Mouse (Mus musculus) left cerebral cortex, adult 18-20 months (tissue): ENCODE data around the gene Atg7. TPM values are rescaled to one million over a fixed set of nuclear protein-coding genes. Genes with fewer than 3 reads are reported as not detected.

Experiments
- DNase-seq, 2 experiments: peaks; one replicate each; pipeline ENCODE4 v3.0.0; 2021 to 2022; ENCODE audit warnings: low spot score in 2 of 2, mixed read lengths in 1 of 2
- total RNA-seq, 2 experiments: library from RNA; stranded (reverse); gene quantifications; 2 replicates each; pipeline ENCODE4 v1.2.3; 2021

The Atg7 gene
- total RNA-seq, 2 experiments from 2014 or later = 24.3 to 28.3 TPM

DNA sequence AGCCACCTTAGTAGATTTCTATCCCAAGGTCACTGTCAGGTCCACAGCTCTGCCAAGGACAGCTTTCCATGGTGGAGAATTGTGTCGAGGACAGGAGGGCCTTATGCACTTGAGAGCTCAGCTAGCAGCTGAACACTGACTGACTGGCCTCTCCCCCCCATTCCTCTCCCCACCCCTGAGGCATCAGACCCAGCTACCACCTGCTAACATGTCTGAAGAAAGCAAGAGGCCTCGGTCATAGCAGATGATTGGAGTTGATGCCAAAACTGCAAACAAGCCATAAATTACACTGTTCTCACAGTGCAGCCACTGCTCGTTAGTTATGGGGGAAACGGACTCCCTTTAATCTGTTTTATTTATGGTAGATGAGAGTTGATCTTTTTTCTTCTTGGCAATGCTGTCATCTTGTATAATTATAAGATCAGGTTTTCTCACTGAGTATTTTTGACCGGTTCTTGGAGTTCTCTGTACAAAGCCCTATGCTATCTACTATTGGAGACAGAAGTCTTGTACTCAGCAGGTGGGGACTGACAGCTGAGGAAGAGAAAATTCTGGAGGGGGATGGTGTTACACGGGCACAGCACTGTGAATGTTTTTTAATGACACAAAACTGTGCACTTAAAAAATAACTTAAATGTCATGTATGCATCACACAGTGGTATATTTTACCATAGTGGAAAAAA lies 171.4 kb downstream of the Atg7 start:
- DNase-seq = no peak

DNA sequence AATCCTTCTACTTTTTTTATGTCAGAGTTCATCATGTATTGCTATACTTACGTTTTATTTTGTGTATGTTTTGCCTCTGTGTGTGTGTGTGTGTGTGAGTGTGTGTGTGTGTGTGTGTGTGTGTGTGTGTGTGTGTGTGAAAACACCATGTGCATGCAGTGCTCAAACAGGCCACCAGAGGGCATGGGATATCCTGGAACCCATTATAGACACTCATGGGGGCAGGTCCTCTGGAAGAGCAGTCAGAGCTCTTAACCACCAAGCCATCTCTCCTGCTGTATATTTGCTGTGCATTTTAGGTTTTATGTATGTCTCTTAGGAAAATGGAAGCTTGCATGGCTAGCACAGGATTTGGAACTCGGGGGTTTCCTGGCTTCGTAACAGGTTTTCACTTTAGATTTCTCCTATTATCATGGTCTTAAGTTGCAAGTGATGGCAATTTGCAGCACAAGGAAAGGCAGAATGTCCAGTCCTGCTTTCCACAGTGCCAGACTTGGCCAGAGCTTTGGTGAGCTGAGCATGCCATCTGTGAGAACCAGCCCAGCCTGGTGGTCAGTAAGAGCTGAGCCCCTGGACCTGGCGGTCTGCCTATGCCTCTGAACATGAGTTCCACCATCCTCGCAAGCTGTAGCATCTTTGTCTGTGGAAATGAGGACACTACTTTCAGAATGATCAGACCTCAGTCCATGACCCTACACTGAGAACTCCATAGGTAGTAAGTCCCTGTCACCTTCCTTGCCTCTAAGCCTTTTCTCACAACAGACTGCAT lies 172.2 kb downstream of the Atg7 start:
- peak in 1 of 2 experiments; percentile 22 for DNase-seq

DNA sequence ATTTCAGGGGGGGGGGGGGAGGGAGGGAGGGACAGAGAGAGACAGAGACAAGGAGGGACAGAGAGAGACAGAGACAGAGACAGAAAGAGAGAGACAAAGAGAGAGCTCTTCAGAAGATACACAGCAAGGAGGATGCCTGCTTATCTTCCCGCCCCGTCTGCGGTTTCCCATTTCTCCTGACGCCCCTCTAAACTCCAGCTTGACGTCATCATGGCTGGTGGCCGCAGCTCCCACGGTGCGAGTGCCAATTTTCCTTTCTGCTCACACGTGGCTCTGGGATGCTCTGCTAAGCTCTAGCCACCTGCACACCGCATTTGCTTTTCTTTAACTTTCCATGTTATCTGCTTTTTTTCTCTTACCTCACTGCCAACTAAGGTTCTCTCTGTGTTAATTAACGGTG lies 175.1 kb downstream of the Atg7 start:
- peak in 1 of 2 experiments; percentile 13 for DNase-seq

DNA sequence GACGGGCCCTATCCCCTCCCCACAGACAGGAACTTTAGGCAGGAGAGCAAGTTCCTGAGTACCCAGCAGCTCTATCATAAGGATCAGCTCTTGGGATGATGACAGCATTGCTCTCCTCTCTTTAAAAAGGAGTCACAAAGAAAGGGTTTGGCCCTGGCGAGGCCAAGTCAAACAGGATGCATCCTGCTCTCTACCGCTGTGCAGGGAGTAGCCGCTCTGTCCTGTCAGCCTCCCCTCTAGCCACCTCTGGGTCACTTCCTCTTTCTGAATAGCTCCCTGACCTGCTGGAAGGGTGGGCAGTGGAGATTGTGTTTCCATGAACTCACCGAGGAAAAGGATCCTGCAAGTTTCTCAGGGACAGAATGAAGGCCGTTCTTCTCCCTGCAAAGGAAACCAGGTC lies 175.6 kb downstream of the Atg7 start:
- no peak for DNase-seq

DNA sequence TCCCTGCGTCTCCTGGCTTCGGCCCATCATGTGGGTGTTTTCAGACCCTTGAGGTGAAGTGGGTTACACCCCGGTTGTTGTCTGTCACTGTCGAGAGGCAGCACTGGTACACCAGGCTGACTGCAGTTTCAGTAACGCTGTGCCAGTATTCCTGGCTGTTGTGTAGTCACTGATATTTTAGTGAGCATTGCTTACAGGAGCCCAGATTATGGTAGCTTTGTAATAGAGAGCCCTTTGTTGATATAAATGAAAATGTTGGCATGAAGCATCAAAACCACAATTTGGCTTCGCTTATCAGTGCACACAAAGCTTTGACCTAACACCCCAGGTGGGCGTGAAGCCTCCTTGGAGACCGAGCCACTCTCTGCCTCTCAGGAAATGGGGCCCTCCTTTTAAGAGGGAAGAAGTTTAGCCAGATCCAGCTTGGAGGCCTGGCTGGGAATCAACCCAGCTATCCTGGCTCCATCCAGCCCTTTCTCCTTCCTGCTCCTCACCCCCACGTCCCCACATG lies 177.1 kb downstream of the Atg7 start:
- DNase-seq = no peak

DNA sequence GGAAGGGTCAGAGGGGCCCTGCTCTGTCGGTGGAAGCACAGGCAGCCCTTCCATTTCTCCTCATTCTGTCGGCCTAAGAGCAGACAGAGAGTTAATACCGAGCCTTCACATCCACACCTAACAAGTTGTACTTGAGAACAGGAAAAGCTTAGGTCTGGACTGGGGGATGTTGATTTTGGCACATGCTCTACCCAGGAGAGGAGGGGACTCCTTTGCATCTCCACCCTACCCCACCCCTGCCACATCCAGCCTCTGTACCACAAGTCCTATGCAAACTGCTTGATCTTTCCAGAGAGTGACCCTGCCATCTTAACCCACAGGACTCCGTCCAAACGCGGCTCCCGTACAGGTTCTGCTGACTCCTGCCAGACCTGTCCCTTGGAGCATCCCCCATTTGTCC lies 178.7 kb downstream of the Atg7 start:
- DNase-seq = no peak

DNA sequence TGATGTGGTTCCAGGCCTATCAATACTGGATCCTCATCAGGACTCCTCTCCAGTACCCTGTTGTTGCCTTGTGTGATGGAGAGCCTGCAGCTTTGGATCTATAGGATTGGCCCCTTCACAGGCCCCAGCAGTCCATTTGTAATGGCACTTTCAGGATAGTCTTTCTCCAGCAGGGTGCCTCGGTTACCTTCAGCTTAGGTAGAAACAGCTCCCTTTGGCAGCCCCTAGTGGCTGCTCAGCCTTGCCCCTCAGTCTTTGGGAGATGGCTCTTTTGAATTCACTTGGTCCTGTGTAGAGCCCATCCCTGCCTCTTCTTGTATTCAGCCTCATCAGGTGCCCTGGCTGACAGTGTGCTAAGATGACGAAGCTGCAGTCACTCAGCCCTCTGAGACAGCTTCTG lies 184.0 kb downstream of the Atg7 start:
- no peak for DNase-seq

DNA sequence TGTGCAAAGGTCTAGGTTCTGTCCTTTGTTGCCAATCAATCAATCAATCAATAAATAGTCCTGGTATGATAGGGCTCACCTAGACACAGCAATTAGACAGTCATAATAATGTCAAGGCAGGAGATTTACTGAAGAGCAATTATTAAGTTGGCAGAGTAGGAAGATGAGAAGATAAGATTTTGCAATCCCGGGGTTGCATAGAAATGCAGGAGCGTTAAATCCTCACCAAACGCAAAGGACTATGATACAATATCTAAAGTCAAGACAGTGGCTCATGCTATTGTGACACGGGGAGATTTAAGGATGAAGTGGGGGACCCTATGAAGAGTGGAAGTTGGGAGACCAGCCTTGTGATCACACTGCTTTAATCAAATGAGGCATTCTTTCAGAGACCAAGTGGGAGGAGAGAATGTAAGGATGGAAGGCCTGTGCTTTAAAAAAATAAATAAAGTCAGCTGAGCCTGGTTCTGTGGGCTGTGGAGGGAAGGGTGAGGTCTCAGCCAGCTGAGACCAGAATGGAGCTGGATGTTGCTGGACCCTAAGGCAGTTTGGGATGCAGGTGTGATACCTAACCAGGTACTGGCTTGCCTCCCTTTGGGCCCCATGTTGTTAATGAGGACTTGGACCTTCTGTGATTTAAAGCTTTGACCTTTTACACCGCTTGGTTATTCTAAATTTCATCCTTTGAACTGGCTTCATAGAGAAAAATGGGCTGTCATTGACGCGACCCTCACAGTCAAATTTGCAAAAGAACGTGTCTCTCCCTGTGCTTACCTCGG lies 187.0 kb downstream of the Atg7 start:
- DNase-seq = no peak

DNA sequence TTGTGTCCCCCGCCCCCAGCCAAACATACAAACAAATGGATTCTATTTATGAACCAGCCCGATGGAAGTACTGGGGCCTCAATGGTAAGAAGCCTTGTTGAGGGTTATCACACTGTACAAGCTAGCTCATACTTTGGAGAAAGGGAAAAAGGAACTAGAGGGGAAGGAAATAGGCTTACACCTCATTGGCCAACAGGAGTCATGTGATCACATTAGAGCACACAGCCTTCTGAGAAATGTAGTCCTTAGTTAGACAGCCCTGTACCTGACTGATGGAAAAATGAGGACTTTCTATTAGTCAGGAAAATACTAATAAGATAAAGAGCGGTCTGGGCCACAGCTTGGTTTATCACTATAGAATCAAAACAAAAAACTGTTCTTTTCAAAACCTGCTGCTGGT lies 188.9 kb downstream of the Atg7 start:
- no peak for DNase-seq

DNA sequence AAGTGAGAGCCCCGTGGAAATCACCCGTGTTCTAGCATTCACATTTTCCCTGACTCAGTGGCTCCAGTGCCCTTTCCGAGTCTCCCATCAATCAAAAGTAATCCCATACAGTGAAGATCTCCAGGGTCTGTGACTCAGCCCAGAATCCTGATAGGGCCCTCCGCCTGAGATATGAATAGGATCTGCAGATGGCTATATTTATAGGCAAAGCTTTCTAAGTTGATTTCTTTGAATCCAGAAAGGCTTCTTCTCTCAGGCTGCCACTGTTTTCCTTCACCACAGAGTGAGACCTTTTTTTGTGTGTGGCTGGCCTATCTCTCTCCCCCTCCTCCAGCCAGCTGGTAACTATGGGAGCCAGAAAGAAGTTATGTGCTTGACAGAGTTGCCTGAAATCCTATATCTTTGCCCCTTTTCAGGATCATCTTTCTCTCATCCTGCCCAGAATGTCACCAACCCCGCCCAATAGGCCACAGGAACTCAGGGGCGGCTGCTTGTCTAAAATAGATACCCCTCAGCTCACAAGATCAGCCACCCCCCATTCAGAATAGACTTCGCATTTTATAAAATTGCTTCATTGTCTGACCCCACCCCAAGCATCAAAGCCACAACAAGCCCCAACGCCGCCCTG lies 190.3 kb downstream of the Atg7 start:
- DNase-seq = no peak

DNA sequence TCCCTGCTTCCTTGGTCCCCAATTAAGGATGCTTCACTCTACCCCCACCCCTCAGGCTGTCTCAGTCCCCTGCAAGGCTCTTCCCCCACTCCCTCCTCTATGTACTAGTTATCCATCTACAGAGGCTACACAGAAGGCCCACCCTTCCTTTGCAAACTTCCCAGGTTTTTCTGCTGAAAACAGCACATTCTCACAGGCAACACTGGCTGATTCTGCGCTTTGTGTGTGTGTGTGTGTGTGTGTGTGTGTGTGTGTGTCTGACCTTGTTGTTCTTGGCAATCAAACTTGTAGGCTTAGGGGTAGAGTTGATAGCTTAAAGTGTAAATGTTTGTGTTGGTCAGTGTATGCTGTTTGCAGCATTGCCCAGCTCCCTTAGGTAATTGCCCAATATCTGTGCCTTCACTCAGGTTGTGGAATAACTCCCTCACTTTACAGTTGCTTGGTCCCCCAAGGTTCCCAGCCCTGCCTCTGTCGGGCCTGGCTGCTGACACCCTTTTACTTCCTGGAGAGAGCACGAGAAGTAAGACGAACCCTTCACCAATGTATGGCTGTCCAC lies 191.0 kb downstream of the Atg7 start:
- DNase-seq = no peak

DNA sequence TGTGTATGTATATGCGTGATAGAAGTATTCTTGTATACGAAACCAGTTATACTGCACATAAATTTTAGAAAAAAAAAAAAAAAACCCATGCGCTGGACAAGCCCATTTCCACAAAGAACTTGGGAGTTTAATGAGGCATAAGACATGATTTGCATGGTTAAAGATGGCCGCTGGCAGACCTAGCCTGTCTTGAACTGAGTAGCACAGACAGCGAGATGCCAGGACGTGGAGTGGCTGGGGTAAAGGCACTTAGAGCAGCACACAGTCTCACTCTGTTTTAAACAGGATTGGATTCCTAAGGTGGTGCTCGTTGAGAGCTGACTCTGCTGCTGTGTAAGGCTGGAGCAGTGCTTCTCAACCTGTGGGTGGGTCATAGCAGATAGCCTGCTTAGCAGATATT lies 192.4 kb downstream of the Atg7 start:
- DNase-seq = no peak

DNA sequence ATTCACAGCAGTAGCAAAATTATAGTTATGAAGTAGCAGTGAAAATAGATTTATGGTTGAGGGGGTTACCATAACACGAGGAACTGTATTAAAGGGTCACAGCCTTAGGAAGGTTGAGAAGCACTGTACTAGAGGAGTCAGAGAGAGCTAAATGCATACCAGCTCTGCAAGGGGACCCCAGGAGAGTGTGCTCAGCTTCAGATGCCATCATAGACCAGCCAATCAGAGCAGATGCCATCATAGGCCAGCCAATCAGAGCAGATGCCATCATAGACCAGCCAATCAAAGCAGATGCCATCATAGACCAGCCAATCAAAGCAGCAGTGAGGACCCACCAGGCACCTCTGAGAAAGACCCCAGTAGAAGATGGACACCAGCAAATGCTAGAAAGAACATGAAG lies 192.9 kb downstream of the Atg7 start:
- DNase-seq = no peak

DNA sequence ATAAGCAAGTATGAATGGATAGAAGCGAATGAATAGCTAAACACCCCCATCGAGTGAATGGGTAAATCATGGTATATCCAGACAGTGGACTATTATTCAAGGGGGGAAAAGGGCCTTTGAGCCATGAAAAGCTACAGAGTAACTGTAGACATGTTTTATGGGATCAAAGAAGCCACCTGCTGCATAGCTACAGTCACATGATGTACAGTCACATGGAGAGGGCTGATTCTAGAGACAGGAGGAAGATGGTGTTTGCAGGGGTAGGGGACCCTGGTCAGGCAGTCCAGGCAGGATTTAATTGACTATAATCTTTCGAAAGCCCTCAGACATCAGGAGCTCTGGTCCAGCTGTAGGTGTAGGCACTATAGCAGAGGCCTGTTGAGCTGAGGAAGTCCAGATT lies 193.5 kb downstream of the Atg7 start:
- no peak for DNase-seq

DNA sequence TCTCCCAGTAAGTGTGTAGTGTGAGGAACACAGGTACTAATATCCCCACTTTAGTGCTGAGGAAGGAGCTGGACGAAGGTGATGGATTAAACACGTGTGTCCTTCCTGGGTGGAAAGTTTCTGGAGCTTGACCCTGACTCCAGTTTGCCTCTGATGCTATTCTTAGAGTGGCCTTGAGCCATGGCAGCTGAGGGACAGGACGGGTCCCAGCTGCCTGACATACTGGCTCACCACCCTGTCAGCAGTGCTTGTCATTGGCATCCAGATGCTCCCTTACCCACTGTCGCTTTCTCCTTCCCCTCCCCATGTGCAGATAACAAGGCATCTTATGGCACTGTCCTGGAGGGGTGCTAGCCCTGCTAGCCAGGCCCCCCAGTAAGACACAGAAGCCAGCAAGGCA lies 196.0 kb downstream of the Atg7 start:
- DNase-seq = no peak

DNA sequence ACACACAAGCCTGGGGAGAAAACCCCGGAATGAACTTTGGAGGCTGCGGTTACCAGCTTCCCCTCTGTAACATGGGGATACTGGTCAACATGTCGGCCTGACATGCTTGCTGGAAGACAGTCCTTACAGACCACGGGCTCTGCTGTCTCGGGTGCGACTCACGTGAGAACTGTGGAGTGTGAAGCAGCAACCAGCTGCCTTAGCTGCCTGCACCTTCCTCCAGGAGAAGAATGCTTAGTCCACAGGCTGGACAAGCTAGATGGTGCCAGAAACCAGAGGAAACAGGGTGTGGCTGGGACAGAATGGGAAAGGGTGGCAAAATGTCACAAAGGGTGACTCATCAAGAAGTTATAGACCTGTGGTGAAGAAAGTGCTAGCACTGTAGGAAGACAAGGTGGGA lies 197.1 kb downstream of the Atg7 start:
- no peak for DNase-seq

DNA sequence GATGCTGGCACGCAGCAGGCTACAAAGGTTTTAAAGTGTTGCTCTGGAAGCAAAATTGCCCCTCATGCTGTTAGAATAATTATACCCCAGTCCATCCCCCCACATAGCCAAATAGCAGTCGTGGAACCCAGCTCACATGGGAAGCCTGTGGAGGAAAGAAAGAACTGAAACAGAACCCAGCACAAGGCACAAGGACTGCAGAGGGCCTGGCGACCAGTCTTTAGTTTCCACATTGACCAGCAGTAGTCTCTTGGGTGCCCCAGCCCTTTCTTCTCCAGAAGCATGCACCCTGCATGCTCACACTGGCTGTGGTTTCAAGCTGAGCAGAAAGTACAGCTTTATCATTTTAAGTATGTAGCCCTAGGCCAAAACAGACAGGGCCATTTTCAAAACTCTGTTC lies 199.2 kb downstream of the Atg7 start:
- DNase-seq = no peak

DNA sequence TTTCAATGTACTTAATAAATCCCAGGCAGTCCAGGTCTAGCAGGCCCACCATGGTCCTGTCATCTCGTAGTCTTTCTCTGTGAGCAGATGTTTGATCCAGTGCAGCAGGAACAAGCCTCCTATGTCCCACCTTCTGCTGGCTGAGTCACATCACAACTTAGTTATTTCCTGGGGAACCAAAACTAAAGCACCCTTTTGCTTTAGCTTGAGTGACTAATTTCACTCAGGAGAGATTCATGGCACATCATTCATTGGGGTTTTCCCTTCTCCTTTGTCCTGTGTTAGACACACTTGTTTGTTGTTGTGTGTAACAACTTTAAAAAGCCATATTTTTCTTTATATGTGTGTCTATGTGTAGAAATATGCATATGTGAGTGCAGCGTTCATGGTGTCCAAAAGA lies 200.0 kb downstream of the Atg7 start:
- DNase-seq = no peak

DNA sequence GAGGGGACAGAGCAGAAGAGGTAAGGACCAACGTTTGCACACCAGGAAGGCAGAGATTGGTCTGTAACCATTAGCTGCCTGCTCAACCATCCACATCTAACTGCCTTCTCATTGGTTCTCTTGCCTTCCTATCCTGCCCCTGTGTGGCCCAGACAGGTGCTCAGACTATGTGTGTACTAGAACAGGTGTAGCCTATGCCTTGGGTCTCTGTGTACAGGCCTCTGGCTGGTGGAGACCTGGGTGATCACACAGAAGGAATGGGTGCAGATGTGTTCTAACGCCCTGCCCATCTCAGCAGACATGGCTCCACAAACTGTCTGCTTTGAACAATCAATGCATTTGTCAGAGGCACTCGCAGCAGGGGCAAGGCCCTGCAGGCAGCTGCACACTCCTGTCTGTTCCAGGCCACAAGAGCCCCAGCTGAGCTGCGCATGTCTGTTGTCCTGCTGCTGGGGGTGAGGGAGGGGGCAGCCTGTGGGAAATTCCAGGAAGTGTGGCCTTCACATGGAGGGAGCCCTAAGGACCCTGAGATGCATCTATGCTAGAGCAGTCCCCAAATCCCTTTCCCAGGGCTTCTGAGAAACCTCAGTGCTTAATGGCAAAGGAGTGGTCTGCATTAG lies 203.4 kb downstream of the Atg7 start:
- no peak for DNase-seq

DNA sequence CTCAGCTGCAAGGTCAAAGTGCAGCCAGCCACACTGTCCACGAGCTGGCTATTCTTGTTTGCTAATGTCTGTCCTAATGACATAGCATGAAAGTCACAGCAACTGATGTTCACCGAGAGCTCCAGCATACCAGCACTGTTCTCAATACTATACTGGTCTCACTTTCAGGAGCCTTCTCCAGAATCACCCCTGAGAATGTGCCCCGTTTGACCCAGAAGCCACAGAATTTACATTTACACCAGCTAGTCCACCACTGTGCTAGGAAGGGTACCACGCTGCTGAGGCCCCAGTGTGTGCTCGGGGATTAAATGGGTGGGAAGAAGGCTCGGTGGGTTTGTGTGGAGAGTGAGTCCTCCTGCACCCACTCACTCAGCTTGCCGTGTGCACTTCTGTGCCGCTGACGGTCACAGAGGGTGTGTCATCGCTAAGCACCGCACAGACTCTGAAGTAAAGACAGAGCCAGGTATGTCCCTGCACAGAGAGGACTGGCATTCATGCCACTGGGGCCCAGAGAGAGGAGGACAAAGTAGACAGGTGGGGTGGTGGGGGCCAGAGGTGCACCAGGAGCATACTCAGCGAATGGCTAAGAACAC lies 204.8 kb downstream of the Atg7 start:
- DNase-seq = no peak
